Mouse (Mus musculus) monocyte, adult 5-6 weeks (primary cell): ENCODE results near the gene Abca7. TPM values are rescaled to one million over a fixed set of nuclear protein-coding genes. Genes with fewer than 3 reads are reported as not detected.
"Not testable (repeated sequence)": the region's sequence is repeated elsewhere in the genome, so short reads cannot be mapped to it uniquely, and the experiment has no call there.

Source experiments
- ATAC-seq: fragments of 153-309, 156-312 bp; replicated peaks from 2 replicates; pipeline ENCODE4 v1.8.0; 2017; ENCODE audit warnings: mild to moderate bottlenecking; ENCODE audit not compliant: low TSS enrichment, insufficient number of reproducible peaks, severe bottlenecking, poor library complexity, low FRiP score
- total RNA-seq: library from RNA; stranded (forward); fragments of 200-1000, 200-491, 200-594 nt; gene quantifications from 3 replicates; pipeline ENCODE4 v1.2.3, GENCODE M21; 2017

Gene Abca7
- total RNA-seq, 1 experiment from 2014 or later = 33.6 TPM

DNA sequence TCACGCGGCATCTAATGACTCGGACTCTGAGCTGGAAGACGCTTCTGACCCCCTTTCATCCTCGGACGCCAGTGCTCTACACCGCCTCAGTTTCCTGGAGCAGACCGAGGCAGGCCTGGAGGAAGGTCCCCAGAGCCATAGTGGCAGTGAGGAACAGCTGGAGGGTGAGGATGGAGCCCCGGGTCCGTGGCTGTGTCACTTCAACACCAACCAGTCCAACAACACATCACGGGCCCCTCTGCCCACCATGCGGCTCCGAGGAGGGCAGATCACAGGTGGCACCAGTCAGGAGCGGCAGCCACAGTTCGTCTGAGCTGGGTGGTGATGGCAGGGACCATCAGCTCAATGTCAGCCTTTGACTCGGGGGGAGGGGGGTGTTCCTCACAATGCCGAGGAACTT lies 34.4 kb downstream of the Abca7 start:
- no peak for ATAC-seq

GRCm38 (mm10) chr10:80032799-80033480 lies 36.6 kb downstream of the Abca7 start:
- ATAC-seq = peak; percentile 59

DNA sequence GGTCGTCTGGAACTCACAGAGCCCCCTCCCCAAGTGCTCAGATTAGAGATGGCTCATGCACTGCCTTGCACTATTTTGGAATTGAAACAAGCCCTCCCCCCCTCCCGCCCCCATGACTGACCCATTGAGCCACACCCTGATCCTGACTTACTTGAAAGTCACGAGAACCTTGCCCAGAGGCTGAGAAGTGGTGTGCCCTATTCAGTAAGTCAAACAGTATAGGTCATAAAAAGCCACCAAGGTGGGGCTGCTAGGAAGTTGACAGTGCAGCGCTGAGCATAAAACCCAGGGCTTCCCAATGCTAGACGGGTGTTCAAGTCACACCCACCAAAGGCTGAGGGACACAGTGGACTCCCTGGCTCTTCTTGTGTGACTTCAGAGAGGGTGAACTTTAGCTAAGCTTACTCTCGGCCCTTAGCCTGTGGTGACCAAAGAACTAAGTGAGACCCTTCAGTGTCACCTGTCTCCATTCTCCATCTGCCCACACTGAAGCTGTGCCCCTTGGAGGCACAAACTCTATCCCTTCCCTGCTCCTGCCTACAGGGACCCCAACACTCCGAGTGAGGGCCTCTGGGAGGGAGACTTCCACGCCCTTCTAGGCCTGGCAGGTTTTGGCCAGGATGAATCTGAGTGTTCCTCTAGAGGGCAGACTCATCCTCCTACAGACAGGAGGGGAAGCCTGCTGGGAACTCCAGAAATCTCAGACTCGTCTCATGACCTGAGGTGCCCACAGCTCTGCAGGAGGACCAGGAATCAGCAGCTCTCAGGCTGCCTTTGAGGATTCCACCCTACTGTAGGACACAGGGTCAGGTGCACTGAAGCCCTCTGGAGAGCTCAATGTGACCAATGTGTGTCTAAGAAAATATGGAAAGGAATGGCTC lies 37.5 kb downstream of the Abca7 start:
- peak; percentile 55 for ATAC-seq

DNA sequence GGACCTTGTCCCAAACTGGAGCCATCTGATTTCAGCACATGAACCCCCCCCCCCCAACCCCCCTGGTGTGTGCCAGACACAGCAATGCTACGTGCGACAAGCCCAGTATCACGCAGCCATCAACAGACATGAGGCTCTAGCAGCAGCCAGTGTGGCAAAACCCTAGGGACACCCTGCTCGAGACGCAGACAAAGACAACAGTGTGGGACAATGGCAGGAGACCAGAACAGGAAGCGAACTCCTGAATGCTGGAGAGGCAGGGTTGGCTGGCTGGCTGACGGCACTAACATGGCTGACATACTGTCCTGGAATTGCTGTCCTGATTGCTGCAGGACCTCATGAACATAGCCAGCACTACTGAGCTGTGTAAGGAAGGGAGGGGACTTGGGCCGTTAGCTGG lies 38.9 kb downstream of the Abca7 start:
- no peak for ATAC-seq

- no peak for ATAC-seq
These were observed 39.4 kb downstream of the Abca7 start for GRCm38 (mm10) chr10:80035686-80036085.

DNA sequence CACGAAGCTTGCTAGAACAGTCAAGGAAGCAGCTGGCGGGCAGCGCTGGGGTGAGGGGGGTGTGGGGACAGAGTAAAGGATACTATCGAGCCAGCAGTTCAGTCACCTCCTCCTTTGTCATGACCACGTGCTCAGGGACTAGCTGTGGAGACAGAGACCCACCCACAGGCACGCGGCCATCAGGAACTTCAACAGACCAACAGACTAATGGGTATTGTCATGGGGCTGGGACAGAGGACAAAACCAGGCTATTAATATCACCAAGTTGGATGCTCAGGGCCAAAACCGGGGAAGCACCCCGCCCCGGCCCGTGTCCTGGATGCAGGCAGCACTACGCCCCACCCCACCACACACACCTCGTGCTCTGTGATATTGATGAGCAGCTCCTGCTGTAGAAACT lies 40.5 kb downstream of the Abca7 start:
- no peak for ATAC-seq

DNA sequence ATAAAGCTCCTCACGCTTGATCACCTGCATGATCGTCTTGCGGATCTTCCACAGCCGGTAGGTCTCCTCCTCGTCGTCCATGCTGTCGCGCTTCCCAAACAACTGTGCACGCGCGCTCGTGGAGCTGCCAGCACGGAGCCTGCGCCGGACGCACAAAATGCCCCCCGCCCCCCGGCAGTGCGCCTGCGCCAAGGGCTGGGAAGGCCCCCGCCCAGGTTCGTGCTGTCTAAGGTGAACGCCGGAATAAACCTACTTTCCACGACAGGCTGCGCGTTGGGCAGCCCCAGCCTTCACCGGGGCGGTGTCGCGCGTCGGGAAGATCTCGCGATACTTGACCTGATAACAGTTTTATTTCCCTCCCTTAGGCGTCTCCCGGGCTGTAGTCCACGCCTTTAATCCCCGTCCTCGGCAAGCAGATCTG lies 43.3 kb downstream of the Abca7 start, which contains the start of gene Polr2e:
Gene Polr2e, minus strand, starts transcription at position 237 of the 421 bp plus-strand sequence.
- ATAC-seq = peak; percentile 87

GRCm38 (mm10) chr10:80041409-80042060 lies 45.2 kb downstream of the Abca7 start:
- not testable (repeated sequence) for ATAC-seq

DNA sequence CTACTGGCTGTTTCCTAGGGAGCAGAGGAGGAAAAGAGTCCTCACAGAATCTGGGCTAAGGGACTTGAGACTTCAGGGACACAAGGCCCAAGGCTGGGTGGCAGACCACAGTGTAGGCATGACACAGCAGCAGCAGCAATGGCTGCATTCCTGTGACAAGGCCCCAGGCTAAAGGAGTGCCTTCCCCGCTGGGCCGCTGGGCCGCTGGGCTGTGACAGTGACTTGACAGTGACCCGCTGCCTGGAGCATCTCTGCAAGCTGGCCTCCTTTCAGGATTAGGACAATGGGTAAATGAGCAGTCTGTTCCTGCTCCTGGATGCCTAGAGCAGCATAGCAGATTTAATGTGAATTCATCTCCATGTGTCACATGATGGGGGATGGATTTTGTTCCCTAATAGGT lies 47.8 kb downstream of the Abca7 start:
- no peak for ATAC-seq

GRCm38 (mm10) chr10:80045364-80045763 lies 49.1 kb downstream of the Abca7 start:
- not testable (repeated sequence) for ATAC-seq

DNA sequence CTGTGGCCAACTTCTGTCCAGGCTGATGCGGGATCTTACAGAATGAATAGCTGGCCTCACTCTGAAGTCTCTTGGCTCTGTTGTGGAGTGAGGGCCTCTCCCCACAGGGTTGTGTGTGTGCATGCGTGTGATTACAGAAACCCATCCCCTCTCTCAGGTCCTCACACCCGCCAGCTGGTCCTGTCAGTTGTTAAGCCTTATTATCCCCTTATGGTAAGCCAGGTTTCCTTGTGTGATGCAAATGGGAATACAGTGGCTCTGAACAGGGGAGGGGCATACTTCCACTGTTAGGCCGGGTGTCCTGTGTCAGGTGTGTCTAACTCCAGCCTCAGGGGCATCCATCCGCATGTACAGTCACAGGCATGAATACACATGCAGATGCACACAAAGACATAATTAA lies 49.5 kb downstream of the Abca7 start:
- no peak for ATAC-seq

GRCm38 (mm10) chr10:80047041-80047565 lies 50.8 kb downstream of the Abca7 start, which contains the start of gene Gpx4:
Gene Gpx4, plus strand, starts transcription at chr10:80047166.
- ATAC-seq = no peak

DNA sequence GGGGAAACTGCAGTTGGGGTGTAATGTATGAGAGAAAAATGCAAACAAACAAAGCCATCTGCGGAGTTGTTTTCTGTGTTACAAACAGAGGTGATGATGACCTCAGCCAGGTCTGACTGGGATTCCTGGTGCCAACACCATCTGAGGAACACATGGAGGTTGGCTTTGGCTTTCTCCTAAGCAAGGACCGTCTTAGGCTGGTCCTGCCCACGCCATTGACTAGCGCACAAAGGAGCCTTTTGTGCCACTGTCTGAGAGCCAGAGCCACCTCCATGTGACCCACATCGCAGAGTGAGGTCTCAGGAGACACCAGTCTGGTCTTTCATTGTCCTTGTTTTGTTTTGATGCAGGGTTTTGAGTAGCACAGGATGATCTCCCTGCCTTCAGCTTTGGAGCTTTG lies 52.1 kb downstream of the Abca7 start:
- no peak for ATAC-seq

DNA sequence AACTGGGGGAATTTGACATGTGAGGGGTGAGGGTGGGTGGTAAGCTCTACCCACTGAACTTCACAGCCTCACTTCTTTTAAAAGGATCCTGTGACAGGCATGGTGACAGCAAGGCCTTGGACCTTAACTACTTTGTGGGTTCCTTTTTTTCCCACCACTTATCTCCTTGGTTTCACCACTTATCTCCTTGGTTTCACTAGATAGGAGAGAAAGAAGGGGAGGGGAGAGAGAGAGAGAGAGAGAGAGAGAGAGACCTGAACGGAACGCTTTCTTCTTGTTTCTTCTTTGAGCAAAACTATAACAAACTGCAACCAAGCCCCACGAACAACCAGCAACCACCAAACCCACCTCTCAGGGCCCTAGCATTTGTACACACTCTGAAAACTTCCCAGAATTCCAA lies 52.5 kb downstream of the Abca7 start:
- ATAC-seq = no peak

DNA sequence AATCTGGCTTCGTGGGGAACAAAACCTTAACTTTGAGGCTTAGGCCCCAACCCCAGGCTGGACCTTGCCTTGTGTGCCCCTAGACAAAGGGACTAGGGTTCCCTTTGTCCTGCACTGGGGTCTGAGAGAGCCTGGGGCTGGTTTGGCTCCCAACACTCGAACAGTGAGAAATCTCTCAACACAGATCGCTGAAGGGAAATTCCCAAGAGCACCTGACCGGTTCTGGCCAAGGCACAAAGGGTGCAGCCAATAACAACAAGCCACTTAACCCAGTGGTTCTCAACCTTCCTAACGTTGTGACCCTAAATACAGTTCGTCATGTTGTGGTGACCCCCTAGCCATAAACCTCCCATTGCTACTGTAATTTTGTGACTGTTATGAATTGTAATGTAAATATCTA lies 54.0 kb downstream of the Abca7 start:
- no peak for ATAC-seq

DNA sequence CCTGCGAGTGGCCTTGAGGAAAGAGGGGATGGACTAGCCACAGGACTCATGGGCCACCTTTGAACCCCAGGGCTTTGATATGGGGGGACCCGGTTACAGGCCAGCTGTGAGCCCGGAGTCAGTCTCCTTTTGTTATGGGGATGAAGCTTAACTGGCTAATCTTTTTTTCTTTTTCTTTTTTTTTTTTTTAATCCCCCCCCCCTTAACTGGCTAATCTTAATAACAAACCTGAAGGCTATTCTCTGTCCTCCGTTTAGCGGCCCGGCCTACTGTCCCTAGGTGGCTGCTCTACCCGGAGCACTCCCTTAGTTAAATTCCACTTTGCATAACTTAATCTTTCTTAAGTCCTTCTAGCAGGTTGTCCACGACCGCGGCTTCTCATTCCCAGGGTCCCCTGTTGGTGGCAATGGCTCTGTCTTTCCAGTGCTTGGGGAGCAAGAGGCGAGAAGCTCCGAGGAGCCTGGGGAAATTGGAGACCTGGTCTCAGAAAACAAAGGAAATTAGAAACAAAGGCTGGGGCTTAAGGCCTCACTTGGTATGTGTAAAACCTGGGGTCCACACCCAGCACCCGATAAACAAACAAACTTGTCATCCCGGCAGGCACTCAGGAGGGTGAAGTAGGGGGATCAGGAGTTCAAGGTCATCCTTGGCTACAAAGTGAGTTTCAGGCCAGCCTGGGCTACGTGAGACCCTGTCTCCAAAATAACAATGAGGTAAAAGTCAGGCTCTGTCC lies 54.8 kb downstream of the Abca7 start:
- ATAC-seq = no peak

- peak; percentile 21 for ATAC-seq
These were observed 55.5 kb downstream of the Abca7 start for GRCm38 (mm10) chr10:80051618-80052373.

DNA sequence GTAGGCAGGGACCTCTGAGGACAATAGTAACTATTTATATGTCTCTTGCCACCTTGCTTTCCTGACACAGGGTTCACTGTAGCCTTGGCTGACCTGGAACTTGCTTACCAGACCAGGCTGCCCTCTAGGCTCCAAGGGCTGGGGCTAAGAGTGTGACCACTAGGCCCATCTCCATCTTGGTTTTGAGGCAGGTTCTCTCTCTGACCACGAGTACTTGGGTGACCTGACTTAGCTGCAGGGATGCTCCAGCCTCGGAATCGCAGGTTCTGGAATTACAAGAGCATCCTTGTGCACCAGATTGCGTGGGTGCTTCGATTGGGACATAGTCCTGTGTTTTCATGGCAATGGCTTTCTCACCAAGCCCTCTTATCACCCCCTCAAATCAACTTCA lies 56.1 kb downstream of the Abca7 start:
- ATAC-seq = no peak
